Mouse (Mus musculus) layer of hippocampus, postnatal 14 days (tissue): ENCODE data around the gene Gm12216. TPM values are rescaled to one million over a fixed set of nuclear protein-coding genes. Genes with fewer than 3 reads are reported as not detected.
"Not testable (repeated sequence)": the region's sequence is repeated elsewhere in the genome, so short reads cannot be mapped to it uniquely, and the experiment has no call there.

Experiments
- DNase-seq, 2 experiments: peaks; one replicate each; pipeline ENCODE4 v3.0.0; 2021 to 2022; ENCODE audit warnings: low spot score in 2 of 2, mixed read lengths in 1 of 2
- long read RNA-seq, 2 experiments: library from polyadenylated mRNA; stranded (forward); transcript quantifications; one replicate each; pipeline ENCODE4 v2.0.0; 2021
- total RNA-seq, 2 experiments: library from RNA; stranded (reverse); gene quantifications; 2 replicates each; pipeline ENCODE4 v1.2.3; 2021

Gene Gm12216
- total RNA-seq, result 1 to 10 TPM; 2.4 to 4.1 TPM
- long read RNA-seq, experiment 1, partial matches to known transcripts, result 0 of 2 reads
- long read RNA-seq, experiment 1, other reads (novel, unspliced or antisense), result 1 of 2 reads
- long read RNA-seq, experiment 2, result 0 reads

GRCm38 (mm10) chr11:53858761-53859580 is at the start of gene Gm12216:
Gene Gm12216 (minus strand): TSS chr11:53859256.
- not testable (repeated sequence) for DNase-seq

GRCm38 (mm10) chr11:53908686-53909085 is 49.6 kb upstream of the Gm12216 start:
- no peak for DNase-seq

- DNase-seq, result no peak
Measured at GRCm38 (mm10) chr11:53904534-53904925, 45.5 kb upstream of the Gm12216 start.

GRCm38 (mm10) chr11:53903781-53904533 is 44.9 kb upstream of the Gm12216 start:
- no peak for DNase-seq

- no peak for DNase-seq
Measured at GRCm38 (mm10) chr11:53902741-53903140, 43.7 kb upstream of the Gm12216 start.

GRCm38 (mm10) chr11:53900991-53901390 is 41.9 kb upstream of the Gm12216 start:
- DNase-seq, result no peak

- no peak for DNase-seq
Measured at GRCm38 (mm10) chr11:53899981-53900380, 40.9 kb upstream of the Gm12216 start.

GRCm38 (mm10) chr11:53899004-53899403 is 39.9 kb upstream of the Gm12216 start:
- no peak for DNase-seq

GRCm38 (mm10) chr11:53896935-53897334 is 37.9 kb upstream of the Gm12216 start:
- no peak for DNase-seq

- no peak for DNase-seq
Measured at GRCm38 (mm10) chr11:53893451-53893850, 34.4 kb upstream of the Gm12216 start.

- no peak for DNase-seq
Measured at GRCm38 (mm10) chr11:53892716-53893416, 33.8 kb upstream of the Gm12216 start.

- peak; percentile 98 to 99 for DNase-seq
Measured at GRCm38 (mm10) chr11:53891505-53892451, 32.7 kb upstream of the Gm12216 start, which contains the start of gene Slc22a5. Gene Slc22a5 (minus strand): TSS chr11:53891660.

- no peak for DNase-seq
Measured at GRCm38 (mm10) chr11:53890906-53891504, 31.9 kb upstream of the Gm12216 start.

- no peak for DNase-seq
Measured at GRCm38 (mm10) chr11:53890225-53890624, 31.2 kb upstream of the Gm12216 start.

- DNase-seq, result no peak
Measured at GRCm38 (mm10) chr11:53889091-53889645, 30.1 kb upstream of the Gm12216 start.

- DNase-seq, result no peak
Measured at GRCm38 (mm10) chr11:53888242-53888641, 29.2 kb upstream of the Gm12216 start.

GRCm38 (mm10) chr11:53883287-53883686 is 24.2 kb upstream of the Gm12216 start:
- no peak for DNase-seq

GRCm38 (mm10) chr11:53878096-53878495 is 19.0 kb upstream of the Gm12216 start:
- DNase-seq, result not testable (repeated sequence)

GRCm38 (mm10) chr11:53876488-53876887 is 17.4 kb upstream of the Gm12216 start:
- no peak for DNase-seq
